Mouse (Mus musculus) kidney, embryonic 16.5 days (tissue): ENCODE results near the gene Chrm4. TPM values are rescaled to one million over a fixed set of nuclear protein-coding genes. Genes with fewer than 3 reads are reported as not detected.

Source experiments
- ATAC-seq: fragments of 200-750 bp; cut with Nextera tagmentation; 2 replicates; pipeline ENCODE4 v1.8.0; 2017; ENCODE audit warnings: moderate TSS enrichment; ENCODE audit not compliant: low FRiP score, low TSS enrichment
- H3K27ac ChIP-seq: fragments of 300-500 bp; sonication (generic); 2 replicates; pipeline ENCODE4 v1.5.1; 2014; ENCODE audit warnings: low read length
- H3K27me3 ChIP-seq: fragments of 300-500 bp; sonication (generic); 2 replicates; pipeline ENCODE4 v1.6.1; 2014; ENCODE audit warnings: low read length, control low read depth, mixed read lengths; ENCODE audit not compliant: insufficient read depth
- H3K36me3 ChIP-seq: fragments of 300-500 bp; sonication (generic); 2 replicates; pipeline ENCODE4 v1.6.1; 2014; ENCODE audit warnings: low read length, control low read depth, mixed read lengths; ENCODE audit not compliant: insufficient read depth
- H3K4me1 ChIP-seq: fragments of 300-500 bp; sonication (generic); 2 replicates; pipeline ENCODE4 v1.6.1; 2014; ENCODE audit warnings: low read length, control low read depth, mixed read lengths; ENCODE audit not compliant: insufficient read depth
- H3K4me2 ChIP-seq: fragments of 300-500 bp; sonication (generic); replicated peaks from 2 replicates; pipeline ENCODE4 v1.6.1; 2014; ENCODE audit warnings: low read depth, low read length
- H3K4me3 ChIP-seq: fragments of 300-500 bp; sonication (generic); 2 replicates; pipeline ENCODE4 v1.5.1; 2014; ENCODE audit warnings: mild to moderate bottlenecking, low read length
- H3K9ac ChIP-seq: fragments of 300-500 bp; sonication (generic); replicated peaks from 2 replicates; pipeline ENCODE4 v1.6.1; 2014; ENCODE audit warnings: low read length
- H3K9me3 ChIP-seq: fragments of 300-500 bp; sonication (generic); 2 replicates; pipeline ENCODE4 v1.6.1; 2016; ENCODE audit warnings: low read length, control low read depth
- WGBS: fragments of 180-500 bp; shearing (Covaris S2); extraction: QIAGEN DNeasy Blood & Tissue Kit; methylation state at CpG from one replicate; pipeline ENCODE4 v1.1.7; 2014; 5-methylcytosine and 5-hydroxymethylcytosine counted together
- microRNA-seq: library from miRNA; unstranded; fragments of <30 nt; microRNA quantifications from one replicate; pipeline ENCODE4, GENCODE M21; 2016
- polyA plus RNA-seq: library from polyadenylated mRNA; unstranded; fragments of >200 nt; fragmentation: Nextera tagmentation; extraction: Ambion mirVana; gene quantifications from 2 replicates; pipeline ENCODE4 v1.2.1, GENCODE M21; 2015

Chrm4 gene
- polyA plus RNA-seq, 1 experiment from 2014 or later = 0.11 TPM

DNA sequence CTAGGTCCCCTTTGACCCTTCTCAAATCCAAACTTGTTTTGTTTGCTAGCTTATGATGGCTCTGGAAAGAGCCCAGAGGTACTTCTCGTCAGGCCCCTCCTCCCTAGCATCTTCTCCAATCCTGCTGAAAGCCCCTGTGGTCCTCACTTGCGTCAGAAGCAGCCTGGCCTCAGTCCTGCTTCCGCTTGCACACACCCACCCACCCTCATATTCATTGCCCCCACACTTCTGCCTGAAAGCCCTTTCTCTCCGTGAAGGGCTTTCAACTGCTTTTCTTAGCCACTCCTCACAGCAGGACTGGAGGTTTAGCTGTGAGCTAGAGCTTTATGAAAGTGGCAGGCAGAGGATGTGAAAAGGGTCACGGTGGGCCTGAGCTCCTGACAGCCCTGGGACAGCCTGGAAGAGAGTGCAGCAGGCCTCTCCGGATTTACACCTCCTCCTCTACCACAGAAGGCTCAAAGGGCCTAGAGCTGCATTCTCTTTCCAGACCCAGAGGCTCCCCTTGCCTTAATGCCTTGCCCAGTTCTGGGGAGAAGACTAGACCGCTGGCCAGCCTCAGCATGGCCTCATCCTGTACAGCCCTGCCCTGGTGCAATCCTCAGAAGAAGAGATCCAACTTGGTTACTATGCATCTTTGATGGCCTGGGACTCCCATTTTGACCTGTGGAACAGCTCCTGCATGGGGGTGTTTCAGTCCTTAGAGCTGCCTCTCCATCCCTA lies 46.5 kb downstream of the Chrm4 start:
- Histone ChIP-seq H3K27me3 (peaks cover 38% of the 10 kb centered on the region), H3K27ac (no peak overlapping the region), H3K9ac (no peak overlapping the region), H3K4me2 (no peak overlapping the region), H3K9me3 (no peaks in the 10 kb centered on the region), H3K36me3 (no peaks in the 10 kb centered on the region), H3K4me3 (no peak overlapping the region), H3K4me1 (peaks cover 31% of the 10 kb centered on the region)
- 53% methylated on average over 7 of the region's 7 CpGs for WGBS
- ATAC-seq = no peak

DNA sequence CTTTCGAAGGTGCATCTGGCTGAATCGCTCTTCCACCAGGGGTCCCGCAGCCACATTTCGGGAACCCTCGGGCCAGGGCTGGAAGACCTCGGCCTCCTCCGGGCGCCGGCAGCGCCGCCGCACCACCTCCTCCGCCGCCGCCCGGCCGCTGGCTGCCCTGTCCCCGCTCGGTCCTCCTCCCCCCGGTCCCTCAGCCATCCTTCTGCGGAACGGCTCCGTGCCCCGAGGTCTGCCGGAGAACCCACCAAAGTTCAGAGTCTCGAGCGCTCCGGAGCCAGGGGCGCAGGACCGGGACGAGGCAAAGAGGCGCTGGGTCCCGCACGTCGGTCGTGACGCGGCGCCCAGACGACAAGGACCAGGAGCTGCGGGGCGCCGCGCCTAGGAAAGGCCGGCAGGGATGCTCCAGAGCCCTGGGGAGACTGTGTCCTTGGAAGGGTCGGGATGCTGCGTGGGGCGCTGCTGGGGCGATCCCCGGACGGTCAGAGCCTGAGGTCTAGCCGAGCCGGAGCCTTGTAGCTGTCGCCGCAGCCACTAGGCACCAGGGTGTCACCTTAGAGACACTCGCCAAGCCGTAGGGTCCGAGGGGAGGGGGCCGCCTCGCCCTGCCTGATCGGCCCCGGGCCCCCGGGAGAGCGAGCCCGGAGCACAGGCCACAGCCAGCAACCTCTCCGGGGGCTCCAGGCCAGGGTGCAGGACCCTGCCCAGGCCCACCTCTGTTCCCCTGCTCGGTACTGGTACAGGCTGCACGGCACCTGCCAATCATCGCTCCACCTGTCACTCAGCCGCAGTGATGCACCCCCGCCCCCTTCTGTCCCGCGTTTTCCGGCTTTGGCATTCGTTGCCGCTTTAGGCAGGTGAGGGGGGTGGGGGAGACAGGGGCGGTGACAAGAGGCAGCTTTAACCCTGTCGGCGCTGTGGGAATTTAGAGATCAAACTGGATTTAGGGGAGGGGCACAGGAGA lies 48.8 kb downstream of the Chrm4 start, which contains the start of gene Dgkz:
Gene Dgkz, minus strand, starts transcription at position 284 of the 961 bp plus-strand sequence.
- ATAC-seq = 0 out of 2 replicates have a peak, but pooled peaks have one; percentile 18
- Histone ChIP-seq H3K4me2 (peak within 1 kb of the TSS; percentile 66), H3K4me1 (peaks cover 33% of the 10 kb centered on the region), H3K9ac (peak within 1 kb of the TSS; percentile 58), H3K9me3 (no peaks in the 10 kb centered on the region), H3K36me3 (no peaks in the 10 kb centered on the region), H3K27me3 (peaks cover 40% of the 10 kb centered on the region), H3K4me3 (peak within 1 kb of the TSS; percentile 46), H3K27ac (no peak within 1 kb of the TSS)
- 1% methylated on average over 76 of the region's 79 CpGs for WGBS

DNA sequence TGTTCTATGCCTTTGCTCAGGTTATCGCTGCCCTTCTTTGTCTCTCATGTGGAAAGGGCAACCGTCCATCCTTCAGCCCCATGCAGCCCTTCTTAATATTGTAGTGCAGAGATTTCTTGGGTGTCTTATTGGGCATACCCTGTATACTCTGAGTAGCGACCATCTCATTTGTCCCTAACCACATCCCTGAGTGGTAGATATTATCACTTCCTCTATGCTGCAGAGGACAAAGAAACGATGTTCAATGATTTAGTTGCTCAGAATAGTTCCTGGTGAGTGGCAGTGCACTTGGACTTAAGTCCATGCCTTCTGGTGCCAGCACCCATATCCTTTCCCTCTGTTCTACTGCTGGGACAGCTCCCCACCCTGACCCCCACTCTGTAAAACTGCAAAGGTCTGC lies 50.9 kb downstream of the Chrm4 start:
- no peak for ATAC-seq
- Histone ChIP-seq H3K36me3 (peaks cover 2% of the 10 kb centered on the region; the same call in 1 of the 2 replicates), H3K9me3 (no peaks in the 10 kb centered on the region), H3K27me3 (peaks cover 40% of the 10 kb centered on the region), H3K9ac (no peak overlapping the region), H3K4me3 (no peak overlapping the region), H3K4me2 (no peak overlapping the region), H3K4me1 (peaks cover 19% of the 10 kb centered on the region), H3K27ac (no peak overlapping the region)
- WGBS = 69% methylated on average over 4 of the region's 4 CpGs

Small RNA genes within 50 kb of the gene (microRNA-seq; reads per million reads assigned to microRNA genes)
- gene Mir6999 = not detected

Other genes starting within 250 kb of the Chrm4 start
- 29.1 and 29.2 TPM in 2 replicates for gene Atg13, start 216.7 kb upstream of the Chrm4 start, polyA plus RNA-seq
- 20.6 and 24.7 TPM in 2 replicates for gene Harbi1, start 216.4 kb upstream of the Chrm4 start, polyA plus RNA-seq
- gene Ambra1, start 197.1 kb upstream of the Chrm4 start, polyA plus RNA-seq = 20.7 and 24.5 TPM in 2 replicates
- 1,159 and 1,184 TPM in 2 replicates for gene Mdk, start 5.0 kb downstream of the Chrm4 start, polyA plus RNA-seq
- gene Gm9821, start 18.5 kb downstream of the Chrm4 start, polyA plus RNA-seq = 0.27 and 0.71 TPM in 2 replicates
- gene Dgkz, start 48.6 kb downstream of the Chrm4 start, polyA plus RNA-seq = 52.0 and 52.1 TPM in 2 replicates
- gene Creb3l1, start 97.3 kb downstream of the Chrm4 start, polyA plus RNA-seq = 12.3 and 14.9 TPM in 2 replicates
- gene Phf21a, start 165.9 kb downstream of the Chrm4 start, polyA plus RNA-seq = 25.2 and 33.8 TPM in 2 replicates